Mouse (Mus musculus) forebrain, embryonic 11.5 days (tissue): ENCODE results near the gene Zfr2. TPM values are rescaled to one million over a fixed set of nuclear protein-coding genes. Genes with fewer than 3 reads are reported as not detected.

Experiments
- ATAC-seq: fragments of 200-750 bp; cut with Nextera tagmentation; replicated peaks from 2 replicates; pipeline ENCODE4 v1.8.0; 2017; ENCODE audit warnings: moderate TSS enrichment; ENCODE audit not compliant: low FRiP score
- DNase-seq: peaks from one replicate; pipeline ENCODE4 v3.0.0-alpha.2; 2017; ENCODE audit warnings: low spot score
- H3K27ac ChIP-seq: fragments of 300-500 bp; sonication (generic); 2 replicates; pipeline ENCODE4 v1.5.1; 2014; ENCODE audit warnings: low read depth, low read length
- H3K27me3 ChIP-seq: fragments of 300-500 bp; sonication (generic); 2 replicates; pipeline ENCODE4 v1.6.1; 2014; ENCODE audit warnings: mild to moderate bottlenecking, low read length, mixed read lengths; ENCODE audit not compliant: control insufficient read depth, insufficient read depth
- H3K36me3 ChIP-seq: fragments of 300-500 bp; sonication (generic); 2 replicates; pipeline ENCODE4 v1.6.1; 2014; ENCODE audit warnings: mild to moderate bottlenecking, low read length, moderate library complexity, mixed read lengths; ENCODE audit not compliant: control insufficient read depth, insufficient read depth
- H3K4me1 ChIP-seq: fragments of 300-500 bp; sonication (generic); replicated peaks from 2 replicates; pipeline ENCODE4 v1.6.1; 2014; ENCODE audit warnings: low read length, mixed read lengths; ENCODE audit not compliant: control insufficient read depth, insufficient read depth
- H3K4me2 ChIP-seq: fragments of 300-500 bp; sonication (generic); 2 replicates; pipeline ENCODE4 v1.6.1; 2014; ENCODE audit warnings: low read depth, mild to moderate bottlenecking, low read length, moderate library complexity, mixed read lengths; ENCODE audit not compliant: severe bottlenecking
- H3K4me3 ChIP-seq: fragments of 300-500 bp; sonication (generic); 2 replicates; pipeline ENCODE4 v1.5.1; 2014; ENCODE audit warnings: low read depth, low read length
- H3K9ac ChIP-seq: fragments of 300-500 bp; sonication (generic); 2 replicates; pipeline ENCODE4 v1.6.1; 2014; ENCODE audit warnings: low read length
- H3K9me3 ChIP-seq: fragments of 300-500 bp; sonication (generic); 2 replicates; pipeline ENCODE4 v1.6.1; 2016; ENCODE audit warnings: low read length, mixed read lengths; ENCODE audit not compliant: control insufficient read depth
- WGBS: fragments of 180-500 bp; shearing (Covaris S2); extraction: QIAGEN DNeasy Blood & Tissue Kit; methylation state at CpG from one replicate; pipeline ENCODE4 v1.1.7; 2014; 5-methylcytosine and 5-hydroxymethylcytosine counted together
- polyA plus RNA-seq: library from polyadenylated mRNA; unstranded; fragments of >200 nt; fragmentation: Nextera tagmentation; extraction: Ambion mirVana; gene quantifications from 2 replicates; pipeline ENCODE4 v1.2.1, GENCODE M21; 2014

Zfr2 gene
- polyA plus RNA-seq, 1 experiment from 2014 or later = 6.4 TPM

- no peak overlapping the region for H3K4me3 ChIP-seq
- H3K27me3 ChIP-seq = peaks cover 12% of the 10 kb centered on the region
- ATAC-seq (no peak), DNase-seq (no peak)
- H3K36me3 ChIP-seq = no peaks in the 10 kb centered on the region
- H3K4me2 ChIP-seq = no peak overlapping the region
- H3K4me1 ChIP-seq = no peaks in the 10 kb centered on the region
- no peaks in the 10 kb centered on the region for H3K9me3 ChIP-seq
- no peak overlapping the region for H3K27ac ChIP-seq
- no peak overlapping the region for H3K9ac ChIP-seq
- WGBS = 86% methylated on average over 13 of the region's 13 CpGs
Measured at GRCm38 (mm10) chr10:81200141-81200540, 32.8 kb upstream of the Zfr2 start.

- Histone ChIP-seq H3K9me3 (no peaks in the 10 kb centered on the region), H3K4me1 (no peaks in the 10 kb centered on the region), H3K27ac (no peak overlapping the region), H3K4me2 (no peak overlapping the region), H3K27me3 (peaks cover 6% of the 10 kb centered on the region), H3K4me3 (no peak overlapping the region), H3K36me3 (no peaks in the 10 kb centered on the region), H3K9ac (no peak overlapping the region)
- ATAC-seq (no peak), DNase-seq (no peak)
- WGBS = 81% methylated on average over 20 of the region's 20 CpGs
Measured at GRCm38 (mm10) chr10:81200605-81201287, 32.2 kb upstream of the Zfr2 start.

DNA sequence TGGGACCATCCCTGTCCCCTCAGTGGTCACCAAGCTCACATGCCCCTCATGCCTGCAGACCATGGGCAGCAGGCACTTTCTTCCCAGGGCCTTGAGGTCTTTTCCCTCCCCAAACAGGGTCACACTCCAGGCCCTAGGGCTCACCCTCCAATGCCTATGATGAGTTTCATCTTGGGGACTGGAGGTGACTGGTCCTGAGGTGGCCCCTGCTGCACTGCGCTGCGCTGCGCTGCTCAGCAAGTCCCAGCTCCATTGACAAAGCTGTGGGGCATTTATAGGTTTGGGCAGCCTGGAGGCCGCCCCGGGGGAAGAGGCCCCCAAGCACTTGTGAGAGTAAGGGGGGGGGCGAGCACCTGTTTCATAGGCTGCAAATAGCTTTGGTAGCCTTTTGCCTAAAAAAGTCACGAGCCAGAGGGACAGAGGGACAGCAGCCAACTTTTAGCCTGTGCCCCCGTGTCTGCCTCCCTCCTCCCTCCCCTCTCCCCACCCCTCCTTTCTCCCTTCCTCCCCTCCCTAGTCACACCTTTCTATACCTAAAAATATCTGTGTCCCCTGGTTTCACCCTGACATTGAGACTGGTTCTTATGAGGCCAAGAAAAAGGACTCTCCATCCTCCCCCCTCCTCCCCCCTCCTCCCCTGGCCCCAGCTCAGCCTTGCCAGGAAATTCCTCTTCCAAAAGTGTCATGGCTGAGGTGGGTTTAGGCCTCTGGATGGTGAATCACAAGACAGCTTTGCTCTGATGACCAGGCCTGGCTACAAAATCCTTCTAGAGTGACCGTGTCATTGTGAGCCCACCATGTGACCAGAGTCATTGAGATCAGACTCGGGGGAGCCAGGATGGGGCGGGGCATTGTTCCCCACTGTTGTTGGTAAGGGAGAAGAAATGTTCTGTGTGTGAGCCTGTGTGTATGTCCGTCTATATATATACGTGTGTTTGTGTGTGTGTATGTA, 30.9 kb upstream of the Zfr2 start, which contains the start of gene Nmrk2:
Gene Nmrk2 (minus strand): TSS at position 245 of the 952 bp plus-strand sequence.
- Histone ChIP-seq H3K36me3 (no peaks in the 10 kb centered on the region), H3K4me2 (no peak within 1 kb of the TSS), H3K27ac (no peak within 1 kb of the TSS), H3K4me3 (no peak within 1 kb of the TSS), H3K27me3 (peaks cover 3% of the 10 kb centered on the region; the same call in 1 of the 2 replicates), H3K9me3 (no peaks in the 10 kb centered on the region), H3K4me1 (no peaks in the 10 kb centered on the region), H3K9ac (no peak within 1 kb of the TSS)
- 61% methylated on average over 13 of the region's 13 CpGs for WGBS
- DNase-seq (no peak), ATAC-seq (no peak)

- 72% methylated on average over 8 of the region's 8 CpGs for WGBS
- no peak; the same call in 1 of the 2 replicates for ATAC-seq
- no peak overlapping the region for H3K4me2 ChIP-seq
Measured at GRCm38 (mm10) chr10:81202978-81203720, 29.8 kb upstream of the Zfr2 start.

DNA sequence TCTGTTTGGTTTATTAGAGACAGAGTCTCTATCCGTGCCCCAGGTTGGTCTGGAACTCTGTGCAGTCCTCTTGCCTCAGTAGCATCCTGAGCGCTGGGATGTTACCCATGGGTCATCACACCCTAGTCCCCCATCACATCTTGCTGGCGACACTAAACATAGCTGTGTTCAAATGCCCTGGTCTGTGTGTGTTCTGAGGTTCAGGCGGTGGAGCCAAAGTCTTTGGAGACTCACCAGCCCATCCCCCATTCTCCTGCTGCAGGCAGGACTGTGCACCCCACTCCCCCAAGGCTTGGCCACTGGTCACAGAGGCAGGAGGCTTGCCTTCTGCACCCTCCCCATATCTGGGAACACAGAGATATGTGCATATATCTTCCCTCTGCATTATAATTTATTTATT, 28.8 kb upstream of the Zfr2 start:
- H3K4me1 ChIP-seq = no peaks in the 10 kb centered on the region
- ATAC-seq = no peak
- no peak overlapping the region for H3K9ac ChIP-seq
- H3K9me3 ChIP-seq = no peaks in the 10 kb centered on the region
- H3K4me3 ChIP-seq = no peak overlapping the region
- H3K27me3 ChIP-seq = no peaks in the 10 kb centered on the region
- no peaks in the 10 kb centered on the region for H3K36me3 ChIP-seq
- no peak overlapping the region for H3K4me2 ChIP-seq
- no peak for DNase-seq
- H3K27ac ChIP-seq = no peak overlapping the region
- WGBS = 71% methylated on average over 4 of the region's 4 CpGs

More at GRCm38 (mm10) chr10:81202978-81203720, 29.8 kb upstream of the Zfr2 start:
- no peaks in the 10 kb centered on the region for H3K36me3 ChIP-seq
- no peaks in the 10 kb centered on the region for H3K9me3 ChIP-seq
- DNase-seq = no peak
- H3K27ac ChIP-seq = no peak overlapping the region
- H3K27me3 ChIP-seq = no peaks in the 10 kb centered on the region
- H3K4me3 ChIP-seq = no peak overlapping the region
- no peaks in the 10 kb centered on the region for H3K4me1 ChIP-seq
- no peak overlapping the region for H3K9ac ChIP-seq

- WGBS = 99% methylated on average over 5 of the region's 5 CpGs
- H3K4me3 ChIP-seq = no peak overlapping the region
- DNase-seq = no peak
- no peaks in the 10 kb centered on the region for H3K27me3 ChIP-seq
- H3K4me2 ChIP-seq = no peak overlapping the region
- no peak for ATAC-seq
- no peaks in the 10 kb centered on the region; the same call in 1 of the 2 replicates for H3K9me3 ChIP-seq
- H3K36me3 ChIP-seq = peaks cover 11% of the 10 kb centered on the region
- no peak overlapping the region for H3K9ac ChIP-seq
- H3K27ac ChIP-seq = no peak overlapping the region
- H3K4me1 ChIP-seq = no peaks in the 10 kb centered on the region
Measured at GRCm38 (mm10) chr10:81210154-81210553, 22.8 kb upstream of the Zfr2 start.

GRCm38 (mm10) chr10:81216260-81216659, 16.7 kb upstream of the Zfr2 start:
- Histone ChIP-seq H3K27ac (no peak overlapping the region), H3K4me2 (no peak overlapping the region), H3K4me3 (no peak overlapping the region), H3K4me1 (no peaks in the 10 kb centered on the region), H3K36me3 (peaks cover 11% of the 10 kb centered on the region), H3K27me3 (no peaks in the 10 kb centered on the region), H3K9ac (no peak overlapping the region), H3K9me3 (no peaks in the 10 kb centered on the region; the same call in 1 of the 2 replicates)
- DNase-seq (no peak), ATAC-seq (no peak)
- WGBS = 94% methylated on average over 6 of the region's 6 CpGs

- 86% methylated on average over 6 of the region's 6 CpGs for WGBS
- Histone ChIP-seq H3K27me3 (no peaks in the 10 kb centered on the region), H3K9me3 (no peaks in the 10 kb centered on the region; the same call in 1 of the 2 replicates), H3K36me3 (peaks cover 7% of the 10 kb centered on the region), H3K4me2 (no peak overlapping the region), H3K4me3 (no peak overlapping the region), H3K4me1 (no peaks in the 10 kb centered on the region), H3K9ac (no peak overlapping the region), H3K27ac (no peak overlapping the region)
- ATAC-seq (no peak), DNase-seq (no peak)
Measured at GRCm38 (mm10) chr10:81216810-81217209, 16.1 kb upstream of the Zfr2 start.
